Mouse (Mus musculus) hindbrain, embryonic 12.5 days (tissue): ENCODE data around the gene Zmat3. TPM values are rescaled to one million over a fixed set of nuclear protein-coding genes. Genes with fewer than 3 reads are reported as not detected.
A peak's percentile ranks its signal among the peaks of the same experiment; 100 is the strongest.

Source experiments
- ATAC-seq: fragments of 200-750 bp; cut with Nextera tagmentation; 2 replicates; pipeline ENCODE4 v1.8.0; 2017; ENCODE audit warnings: moderate TSS enrichment; ENCODE audit not compliant: low FRiP score
- H3K27ac ChIP-seq: fragments of 300-500 bp; sonication (generic); 2 replicates; pipeline ENCODE4 v1.5.1; 2016; ENCODE audit warnings: mild to moderate bottlenecking
- H3K27me3 ChIP-seq: fragments of 300-500 bp; sonication (generic); 2 replicates; pipeline ENCODE4 v1.6.1; 2016; ENCODE audit warnings: mild to moderate bottlenecking
- H3K36me3 ChIP-seq: fragments of 300-500 bp; sonication (generic); 2 replicates; pipeline ENCODE4 v1.6.1; 2016; ENCODE audit warnings: mild to moderate bottlenecking
- H3K4me1 ChIP-seq: fragments of 300-500 bp; sonication (generic); 2 replicates; pipeline ENCODE4 v1.6.1; 2016
- H3K4me2 ChIP-seq: fragments of 300-500 bp; sonication (generic); replicated peaks from 2 replicates; pipeline ENCODE4 v1.6.1; 2016; ENCODE audit warnings: mild to moderate bottlenecking
- H3K4me3 ChIP-seq: fragments of 300-500 bp; sonication (generic); 2 replicates; pipeline ENCODE4 v1.5.1; 2016; ENCODE audit warnings: mild to moderate bottlenecking
- H3K9ac ChIP-seq: fragments of 300-500 bp; sonication (generic); 2 replicates; pipeline ENCODE4 v1.6.1; 2016; ENCODE audit warnings: mild to moderate bottlenecking, moderate library complexity
- H3K9me3 ChIP-seq: fragments of 300-500 bp; sonication (generic); replicated peaks from 2 replicates; pipeline ENCODE4 v1.6.1; 2016; ENCODE audit warnings: mild to moderate bottlenecking
- WGBS: fragments of 180-500 bp; shearing (Covaris S2); methylation state at CpG from one replicate; pipeline ENCODE4 v1.1.7; 2016; 5-methylcytosine and 5-hydroxymethylcytosine counted together
- polyA plus RNA-seq: library from polyadenylated mRNA; unstranded; fragments of >200 nt; fragmentation: Nextera tagmentation; extraction: Ambion mirVana; gene quantifications from 2 replicates; pipeline ENCODE4 v1.2.1, GENCODE M21; 2016

The Zmat3 gene
- polyA plus RNA-seq, 1 experiment from 2014 or later, result 9.4 TPM

- peak overlapping the region; percentile 75 for H3K4me2 ChIP-seq
- H3K4me1 ChIP-seq, result peaks cover 24% of the 10 kb centered on the region
- H3K4me3 ChIP-seq, result peak overlapping the region; percentile 88
- no peaks in the 10 kb centered on the region for H3K36me3 ChIP-seq
- WGBS, result under 1% methylated on average over 53 of the region's 54 CpGs
- H3K27ac ChIP-seq, result peak overlapping the region; percentile 91
- no peaks in the 10 kb centered on the region for H3K9me3 ChIP-seq
- H3K27me3 ChIP-seq, result no peaks in the 10 kb centered on the region
- peak; percentile 76 for ATAC-seq
- peak overlapping the region; percentile 90 for H3K9ac ChIP-seq
Observed at GRCm38 (mm10) chr3:32364841-32365545, 821 bp downstream of the Zmat3 start.

DNA sequence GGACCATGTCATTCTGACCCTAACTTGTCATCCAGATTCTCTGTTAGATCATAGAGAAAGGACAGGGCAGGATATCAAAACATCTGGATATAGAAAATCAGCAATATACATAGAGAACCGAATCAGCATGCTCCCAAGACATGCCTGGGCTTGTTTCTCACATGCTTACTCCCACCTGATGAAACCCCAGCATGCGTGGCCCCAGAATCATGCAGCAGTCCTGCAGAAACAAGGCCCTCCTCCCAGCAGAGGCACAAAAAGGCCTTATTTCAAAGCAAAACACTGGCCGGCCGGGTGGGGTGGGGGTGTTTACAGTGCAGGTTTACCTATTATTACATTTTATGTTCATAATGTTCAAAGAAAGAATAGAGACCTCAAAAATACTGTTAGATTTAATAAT lies 1.6 kb downstream of the Zmat3 start:
- Histone ChIP-seq H3K36me3 (no peaks in the 10 kb centered on the region), H3K9ac (no peak overlapping the region; the same call in 1 of the 2 replicates), H3K27ac (no peak overlapping the region), H3K27me3 (no peaks in the 10 kb centered on the region), H3K4me3 (peak overlapping the region; percentile 29), H3K9me3 (no peaks in the 10 kb centered on the region), H3K4me2 (peak overlapping the region; percentile 75), H3K4me1 (peaks cover 24% of the 10 kb centered on the region)
- 40% methylated on average over 4 of the region's 4 CpGs for WGBS
- ATAC-seq, result no peak

DNA sequence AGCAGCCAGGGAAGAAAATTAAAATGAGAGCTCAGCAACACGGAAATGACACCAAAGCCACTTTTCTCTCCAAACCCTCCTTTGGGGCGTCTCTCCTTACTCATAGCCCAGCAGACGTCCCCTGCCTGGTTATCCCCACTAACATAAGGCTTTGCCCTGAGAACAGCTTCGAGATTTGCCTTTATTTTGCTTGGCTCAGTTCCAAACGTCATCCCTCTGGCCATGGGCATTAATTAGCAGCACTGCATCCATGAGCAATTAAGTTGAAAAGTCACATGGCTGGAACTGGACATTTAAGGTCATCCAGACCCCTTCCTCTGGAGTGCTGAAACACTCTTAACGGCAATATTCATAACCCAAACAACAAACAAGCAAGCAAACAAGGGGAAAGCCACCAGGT lies 4.6 kb downstream of the Zmat3 start:
- Histone ChIP-seq H3K27me3 (no peaks in the 10 kb centered on the region), H3K4me3 (no peak overlapping the region), H3K36me3 (no peaks in the 10 kb centered on the region), H3K9ac (no peak overlapping the region), H3K4me2 (no peak overlapping the region), H3K9me3 (no peaks in the 10 kb centered on the region), H3K4me1 (peaks cover 20% of the 10 kb centered on the region), H3K27ac (no peak overlapping the region)
- no peak for ATAC-seq
- 56% methylated on average over 6 of the region's 6 CpGs for WGBS

DNA sequence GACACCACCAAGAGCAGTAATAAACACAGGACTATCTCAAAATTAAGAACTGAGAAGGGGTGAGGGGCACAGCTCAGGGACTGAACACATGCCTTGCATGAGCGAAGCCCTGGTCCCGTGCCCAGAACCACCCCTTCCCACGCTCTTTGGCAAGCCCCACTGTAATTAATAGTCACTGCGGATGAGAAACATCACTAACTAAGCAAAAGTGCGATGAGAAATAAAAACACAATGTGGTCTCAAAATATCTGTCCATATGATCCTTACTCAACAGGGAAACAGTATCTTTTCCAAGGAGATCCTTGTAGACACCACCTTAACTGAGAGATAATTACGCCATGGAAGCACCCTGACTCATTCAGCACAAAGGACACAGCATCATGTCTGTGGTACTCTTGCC lies 17.9 kb downstream of the Zmat3 start:
- ATAC-seq, result no peak

GRCm38 (mm10) chr3:32345249-32345648 lies 20.6 kb downstream of the Zmat3 start:
- H3K27ac ChIP-seq, result no peak overlapping the region
- 86% methylated on average over 11 of the region's 11 CpGs for WGBS

More for the DNA sequence above, 17.9 kb downstream of the Zmat3 start:
- Histone ChIP-seq H3K27ac (no peak overlapping the region), H3K27me3 (no peaks in the 10 kb centered on the region), H3K9ac (no peak overlapping the region), H3K4me1 (no peaks in the 10 kb centered on the region), H3K4me2 (no peak overlapping the region), H3K36me3 (peaks cover 26% of the 10 kb centered on the region), H3K4me3 (no peak overlapping the region), H3K9me3 (no peaks in the 10 kb centered on the region)
- WGBS, result 90% methylated on average over 6 of the region's 6 CpGs

GRCm38 (mm10) chr3:32344825-32345224 lies 21.0 kb downstream of the Zmat3 start:
- Histone ChIP-seq H3K36me3 (peaks cover 41% of the 10 kb centered on the region), H3K27me3 (no peaks in the 10 kb centered on the region), H3K27ac (no peak overlapping the region), H3K4me2 (no peak overlapping the region), H3K9ac (no peak overlapping the region), H3K4me1 (no peaks in the 10 kb centered on the region), H3K4me3 (no peak overlapping the region), H3K9me3 (no peaks in the 10 kb centered on the region)
- 75% methylated on average over 5 of the region's 5 CpGs for WGBS
- ATAC-seq, result no peak

More at GRCm38 (mm10) chr3:32345249-32345648, 20.6 kb downstream of the Zmat3 start:
- Histone ChIP-seq H3K27me3 (no peaks in the 10 kb centered on the region), H3K4me2 (no peak overlapping the region), H3K4me3 (no peak overlapping the region), H3K36me3 (peaks cover 41% of the 10 kb centered on the region), H3K4me1 (no peaks in the 10 kb centered on the region), H3K9me3 (no peaks in the 10 kb centered on the region), H3K9ac (no peak overlapping the region)
- ATAC-seq, result no peak

DNA sequence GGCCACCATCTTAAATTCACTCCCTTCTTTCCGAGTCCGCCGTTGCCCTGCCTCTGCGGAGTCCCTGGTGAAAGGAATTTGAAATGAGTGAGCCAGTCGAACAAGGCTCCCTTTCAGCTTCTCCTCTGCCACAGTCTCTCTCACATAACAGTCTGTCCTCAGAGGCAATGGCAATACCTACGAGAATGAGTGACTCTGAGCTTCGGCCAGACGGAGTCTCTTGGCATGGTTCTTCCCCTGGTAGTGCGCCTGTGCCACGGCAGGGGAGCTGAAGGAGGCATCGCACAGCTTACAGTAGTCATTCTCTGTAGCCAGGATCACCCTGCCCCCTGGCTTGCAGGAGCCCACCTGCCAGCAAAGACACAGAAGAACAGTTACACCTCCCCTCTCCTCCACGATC lies 22.4 kb downstream of the Zmat3 start:
- 88% methylated on average over 12 of the region's 12 CpGs for WGBS
- ATAC-seq, result no peak
- Histone ChIP-seq H3K9ac (no peak overlapping the region), H3K4me2 (no peak overlapping the region), H3K4me3 (no peak overlapping the region), H3K27ac (no peak overlapping the region), H3K27me3 (no peaks in the 10 kb centered on the region), H3K9me3 (no peaks in the 10 kb centered on the region), H3K36me3 (peaks cover 41% of the 10 kb centered on the region), H3K4me1 (no peaks in the 10 kb centered on the region)

GRCm38 (mm10) chr3:32341434-32341833 lies 24.4 kb downstream of the Zmat3 start:
- WGBS, result 94% methylated on average over 19 of the region's 19 CpGs
- peaks cover 35% of the 10 kb centered on the region for H3K36me3 ChIP-seq

DNA sequence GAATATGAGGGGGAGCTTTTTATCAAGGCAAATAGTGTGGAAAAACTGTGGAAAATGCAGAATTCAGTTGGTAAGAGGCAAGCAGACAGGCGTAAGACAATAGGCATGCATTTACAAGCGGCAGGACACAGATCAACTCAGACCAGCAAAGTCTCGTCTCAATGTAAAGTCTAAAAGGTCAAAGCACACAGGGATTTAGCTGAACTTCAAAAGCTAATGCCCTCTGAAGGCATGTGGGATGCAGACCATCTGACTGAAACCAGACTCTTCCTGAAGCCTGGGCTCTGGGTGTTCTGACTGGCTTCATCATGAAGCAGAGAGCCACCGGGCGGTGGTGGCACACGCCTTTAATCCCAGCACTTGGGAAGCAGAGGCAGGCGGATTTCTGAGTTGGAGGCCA lies 27.6 kb downstream of the Zmat3 start:
- H3K9me3 ChIP-seq, result no peaks in the 10 kb centered on the region

More at GRCm38 (mm10) chr3:32341434-32341833, 24.4 kb downstream of the Zmat3 start:
- Histone ChIP-seq H3K27ac (no peak overlapping the region), H3K4me2 (no peak overlapping the region), H3K27me3 (no peaks in the 10 kb centered on the region), H3K9ac (no peak overlapping the region), H3K4me3 (no peak overlapping the region), H3K9me3 (no peaks in the 10 kb centered on the region), H3K4me1 (no peaks in the 10 kb centered on the region)
- no peak for ATAC-seq

DNA sequence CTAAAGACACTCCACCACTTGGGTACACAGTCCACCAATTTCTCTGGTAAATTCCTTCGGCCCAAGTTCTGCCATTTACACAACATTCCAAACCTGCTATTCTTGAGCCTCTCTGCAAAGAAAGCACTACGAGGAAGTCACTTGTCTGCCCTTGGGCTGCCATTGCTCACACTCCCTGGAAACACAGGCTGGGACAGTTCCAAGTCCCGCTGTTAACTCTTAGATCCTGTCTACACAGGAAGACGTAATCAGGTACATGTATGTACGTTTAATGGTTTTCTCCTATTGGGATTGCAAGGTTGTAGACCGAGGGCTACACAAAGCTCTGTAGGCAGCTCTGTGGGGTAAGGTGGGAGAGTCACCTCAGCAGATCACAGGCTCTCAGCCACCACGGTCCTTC lies 28.0 kb downstream of the Zmat3 start:
- H3K4me1 ChIP-seq, result no peaks in the 10 kb centered on the region
- no peaks in the 10 kb centered on the region for H3K9me3 ChIP-seq

More for the DNA sequence above, 27.6 kb downstream of the Zmat3 start:
- Histone ChIP-seq H3K4me2 (no peak overlapping the region), H3K36me3 (peaks cover 27% of the 10 kb centered on the region), H3K4me3 (no peak overlapping the region), H3K27me3 (no peaks in the 10 kb centered on the region), H3K4me1 (no peaks in the 10 kb centered on the region), H3K27ac (no peak overlapping the region), H3K9ac (no peak overlapping the region)
- WGBS, result 76% methylated on average over 7 of the region's 7 CpGs
- ATAC-seq, result no peak

GRCm38 (mm10) chr3:32334901-32335300 lies 30.9 kb downstream of the Zmat3 start:
- Histone ChIP-seq H3K36me3 (no peaks in the 10 kb centered on the region), H3K9me3 (no peaks in the 10 kb centered on the region), H3K4me1 (no peaks in the 10 kb centered on the region), H3K9ac (no peak overlapping the region), H3K4me3 (no peak overlapping the region), H3K4me2 (no peak overlapping the region), H3K27me3 (no peaks in the 10 kb centered on the region), H3K27ac (no peak overlapping the region)
- ATAC-seq, result no peak
- WGBS, result 87% methylated on average over 11 of the region's 11 CpGs

More for the DNA sequence above, 28.0 kb downstream of the Zmat3 start:
- 95% methylated on average over 7 of the region's 7 CpGs for WGBS
- H3K27me3 ChIP-seq, result no peaks in the 10 kb centered on the region
- peaks cover 23% of the 10 kb centered on the region for H3K36me3 ChIP-seq
- no peak overlapping the region for H3K27ac ChIP-seq
- H3K4me2 ChIP-seq, result no peak overlapping the region
- no peak overlapping the region for H3K4me3 ChIP-seq
- no peak for ATAC-seq
- no peak overlapping the region for H3K9ac ChIP-seq

- H3K4me2 ChIP-seq, result no peak overlapping the region
- H3K9ac ChIP-seq, result no peak overlapping the region
- H3K36me3 ChIP-seq, result no peaks in the 10 kb centered on the region
- H3K27ac ChIP-seq, result no peak overlapping the region
- H3K27me3 ChIP-seq, result no peaks in the 10 kb centered on the region
- ATAC-seq, result peak; percentile 77
- no peak overlapping the region for H3K4me3 ChIP-seq
- H3K4me1 ChIP-seq, result no peaks in the 10 kb centered on the region
- WGBS, result 35% methylated on average over 7 of the region's 7 CpGs
- H3K9me3 ChIP-seq, result no peaks in the 10 kb centered on the region
Observed at GRCm38 (mm10) chr3:32333456-32334086, 32.2 kb downstream of the Zmat3 start.
